In genomic region chr4:137835624-137836337, GRCm38 (mm10) we compare ENCODE assay signal across 9 mouse cellular contexts. TPM values are rescaled to one million over a fixed set of nuclear protein-coding genes. Genes with fewer than 3 reads are reported as not detected.
DNase-seq lines count a peak whose midpoint lies in the region; ATAC-seq and TF ChIP-seq lines count a peak whose summit lies in the region.
"Had no signal": no experiment of that assay in that cellular context is flagged by ENCODE, and none has a peak within 500 bp of the region (broad histone marks: within the 10 kb centered on the region; RNA-seq: fewer than 3 reads in every experiment).

No protein-coding gene starts in this region.

- POLR2A ChIA-PET in Patski (lab: Charles Lee): no interaction called here

- no peaks in the 10 kb centered on the region for H3K9me3 ChIP-seq in hindbrain, embryonic 15.5 days

- no peaks in the 10 kb centered on the region for H3K27me3 ChIP-seq in Patski
- H3K27me3 ChIP-seq in hindbrain, embryonic 15.5 days: no peaks in the 10 kb centered on the region

- H3K9ac ChIP-seq in hindbrain, embryonic 15.5 days: no peak overlapping the region

- WGBS in hindbrain, embryonic 15.5 days: 15% methylated on average over 14 of the region's 14 CpGs

- TF ChIP-seq CTCF in Patski (IDR thresholded peaks at IDR 0.05): peak; percentile 72

- no peak overlapping the region for H3K27ac ChIP-seq in hindbrain, embryonic 15.5 days (replicated peaks)

- H3K4me2 ChIP-seq in hindbrain, embryonic 15.5 days: peak overlapping the region; percentile 47

- H3K4me3 ChIP-seq in hindbrain, embryonic 15.5 days: no peak overlapping the region
- H3K4me3 ChIP-seq: myocyte had no signal

- CTCF ChIA-PET in Patski (lab: Charles Lee): interaction anchor here (0.9 to 2.0 kb wide), 11 partner anchors 30 to 447 kb away, joined by 3 to 10 read pairs (median 3); no protein-coding TSS in a partner anchor

- no peak for ATAC-seq in Patski
- peak; percentile 96 for ATAC-seq in hindbrain, embryonic 15.5 days (ENCODE audit: low FRiP score, low read depth)

- peaks cover 5% of the 10 kb centered on the region for H3K4me1 ChIP-seq in hindbrain, embryonic 15.5 days (replicated peaks)

- no peak for DNase-seq in Patski (ENCODE audit: low read depth, low spot score)
- peak; percentile 93 to 96 for DNase-seq in cerebellum, postnatal 14 days
- peak; percentile 71 to 86 for DNase-seq in frontal cortex, postnatal 36 days (ENCODE audit: low spot score in 2 of 2)
- peak; percentile 70 to 74 for DNase-seq in layer of hippocampus, postnatal 36 days
- peak; percentile 86 for DNase-seq in lung, postnatal 14 days
- DNase-seq in retina, embryonic 14.5 days (ENCODE audit: low spot score): peak; percentile 94
- DNase-seq in thymus, postnatal 25 days: peak; percentile 65

- no peaks in the 10 kb centered on the region for H3K36me3 ChIP-seq in hindbrain, embryonic 15.5 days

- in situ Hi-C loops in Patski (cut with MboI; ENCODE audit: low pct_unique_long_range_greater_than_20kb): loop anchor here (5.0 kb wide), 2 partner anchors 103 to 158 kb away; no protein-coding TSS in a partner anchor

RNA-seq across cellular contexts. Expression of gene Ece1, which starts 26.3 kb away (rescaled TPM):
- polyA plus RNA-seq in Patski (2021): 147 TPM
- 18.7 and 24.8 TPM in 2 replicates for polyA plus RNA-seq in hindbrain, embryonic 15.5 days (2015; fragmentation: Nextera tagmentation; extraction: Ambion mirVana)
- 10 to 100 TPM; 54.4 to 57.3 TPM for total RNA-seq in layer of hippocampus, postnatal 36 days (2021)

RNA-seq across cellular contexts. Expression of gene Alpl, which starts 39.6 kb away (rescaled TPM):
- polyA plus RNA-seq in Patski (2021): 2.0 TPM
- 11.4 and 14.7 TPM in 2 replicates for polyA plus RNA-seq in hindbrain, embryonic 15.5 days (2015; fragmentation: Nextera tagmentation; extraction: Ambion mirVana)
- total RNA-seq in layer of hippocampus, postnatal 36 days (2021): 1 to 10 TPM; 6.0 to 8.1 TPM
